Mouse (Mus musculus) 3134 (cell line): Measurements from ENCODE around the gene Phb.
A peak's percentile ranks its signal among the peaks of the same experiment; 100 is the strongest.

Experiments used
- DNase-seq: peaks from one replicate; pipeline ENCODE4 v3.0.0-alpha.2; 2011; ENCODE audit warnings: low spot score; ENCODE audit not compliant: insufficient read length; ENCODE audit errors: extremely low read depth

Phb gene

GRCm38 (mm10) chr11:95709534-95710040, 42.8 kb downstream of the Phb start:
- DNase-seq, result no peak

GRCm38 (mm10) chr11:95710478-95710877, 43.7 kb downstream of the Phb start:
- DNase-seq, result no peak

- no peak for DNase-seq
Measured at GRCm38 (mm10) chr11:95712085-95712562, 45.4 kb downstream of the Phb start.

- peak; percentile 79 for DNase-seq
Measured at GRCm38 (mm10) chr11:95712563-95713224, 45.9 kb downstream of the Phb start, which contains the start of gene Zfp652. TSS of gene Zfp652 (plus strand) at chr11:95712673.

- peak; percentile 68 for DNase-seq
Measured at GRCm38 (mm10) chr11:95713225-95713810, 46.6 kb downstream of the Phb start.

- peak; percentile 28 for DNase-seq
Measured at GRCm38 (mm10) chr11:95713811-95714241, 47.1 kb downstream of the Phb start.

- no peak for DNase-seq
Measured at GRCm38 (mm10) chr11:95714411-95714810, 47.7 kb downstream of the Phb start.

- no peak for DNase-seq
Measured at GRCm38 (mm10) chr11:95716136-95716535, 49.4 kb downstream of the Phb start.

- no peak for DNase-seq
Measured at GRCm38 (mm10) chr11:95719356-95719755, 52.6 kb downstream of the Phb start.

- DNase-seq, result no peak
Measured at GRCm38 (mm10) chr11:95723287-95723686, 56.5 kb downstream of the Phb start, which contains the start of gene B130006D01Rik. TSS of gene B130006D01Rik (plus strand) at chr11:95723587.

- DNase-seq, result no peak
Measured at GRCm38 (mm10) chr11:95724466-95724865, 57.7 kb downstream of the Phb start.

- DNase-seq, result no peak
Measured at GRCm38 (mm10) chr11:95726156-95726555, 59.4 kb downstream of the Phb start.

- DNase-seq, result no peak
Measured at GRCm38 (mm10) chr11:95727947-95728346, 61.2 kb downstream of the Phb start.

GRCm38 (mm10) chr11:95728916-95729907, 62.5 kb downstream of the Phb start:
- DNase-seq, result no peak
